Mouse (Mus musculus) limb, embryonic 11.5 days (tissue): ENCODE data around the gene Antxr2. TPM values are rescaled to one million over a fixed set of nuclear protein-coding genes. Genes with fewer than 3 reads are reported as not detected.

Experiments used
- ATAC-seq: fragments of 200-750 bp; cut with Nextera tagmentation; 2 replicates; pipeline ENCODE4 v1.8.0; 2017; ENCODE audit warnings: low read depth; ENCODE audit not compliant: insufficient number of reproducible peaks, low FRiP score, low TSS enrichment
- DNase-seq: peaks from one replicate; pipeline ENCODE4 v3.0.0-alpha.2; 2015; ENCODE audit warnings: low spot score
- H3K27ac ChIP-seq: fragments of 300-500 bp; sonication (generic); replicated peaks from 2 replicates; pipeline ENCODE4 v1.5.1; 2014; ENCODE audit warnings: low read depth, mild to moderate bottlenecking, low read length
- H3K27me3 ChIP-seq: fragments of 300-500 bp; sonication (generic); 2 replicates; pipeline ENCODE4 v1.6.1; 2014; ENCODE audit warnings: mild to moderate bottlenecking, low read length, mixed read lengths; ENCODE audit not compliant: control insufficient read depth, insufficient read depth
- H3K36me3 ChIP-seq: fragments of 300-500 bp; sonication (generic); 2 replicates; pipeline ENCODE4 v1.6.1; 2014; ENCODE audit warnings: mild to moderate bottlenecking, low read length, moderate library complexity, mixed read lengths; ENCODE audit not compliant: control insufficient read depth, insufficient read depth
- H3K4me1 ChIP-seq: fragments of 300-500 bp; sonication (generic); 2 replicates; pipeline ENCODE4 v1.6.1; 2014; ENCODE audit warnings: low read length, mixed read lengths; ENCODE audit not compliant: control insufficient read depth, insufficient read depth
- H3K4me2 ChIP-seq: fragments of 300-500 bp; sonication (generic); 2 replicates; pipeline ENCODE4 v1.6.1; 2014; ENCODE audit warnings: low read depth, mild to moderate bottlenecking, moderate library complexity; ENCODE audit not compliant: severe bottlenecking
- H3K4me3 ChIP-seq: fragments of 300-500 bp; sonication (generic); 2 replicates; pipeline ENCODE4 v1.5.1; 2014; ENCODE audit warnings: low read depth, low read length
- H3K9ac ChIP-seq: fragments of 300-500 bp; sonication (generic); 2 replicates; pipeline ENCODE4 v1.6.1; 2014; ENCODE audit warnings: mild to moderate bottlenecking, low read length
- H3K9me3 ChIP-seq: fragments of 300-500 bp; sonication (generic); 2 replicates; pipeline ENCODE4 v1.6.1; 2016; ENCODE audit warnings: low read length; ENCODE audit not compliant: control insufficient read depth
- whole genome bisulfite sequencing: fragments of 180-500 bp; shearing (Covaris S2); extraction: QIAGEN DNeasy Blood & Tissue Kit; methylation state at CpG from one replicate; pipeline ENCODE4 v1.1.7; 2014; 5-methylcytosine and 5-hydroxymethylcytosine counted together
- polyA plus RNA-seq: library from polyadenylated mRNA; unstranded; fragments of >200 nt; fragmentation: Nextera tagmentation; extraction: Ambion mirVana; gene quantifications from 2 replicates; pipeline ENCODE4 v1.2.1, GENCODE M21; 2014

Gene Antxr2
- polyA plus RNA-seq, 1 experiment from 2014 or later = 24.0 TPM

DNA sequence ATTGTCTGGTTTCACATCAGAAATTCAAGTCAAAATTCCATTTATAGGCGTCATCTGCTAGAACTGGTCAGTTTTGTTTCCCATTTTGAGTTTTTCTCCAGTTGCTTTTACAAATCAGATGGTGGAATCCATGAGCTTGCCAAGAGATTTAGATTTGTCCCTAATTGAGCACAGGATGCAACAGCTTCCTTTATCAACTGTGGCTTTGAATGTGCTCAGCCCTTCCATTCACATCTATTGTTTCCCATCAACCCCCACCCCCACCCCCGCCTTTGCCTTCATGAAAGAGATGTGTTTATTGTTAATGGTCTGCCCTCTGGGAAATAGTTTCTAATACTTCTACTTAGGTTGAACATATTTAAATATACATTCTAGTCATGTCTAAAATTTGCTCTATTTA lies 149.4 kb downstream of the Antxr2 start:
- ATAC-seq = no peak
- no peak overlapping the region for H3K27ac ChIP-seq
- no peak overlapping the region for H3K9ac ChIP-seq
- H3K9me3 ChIP-seq = no peaks in the 10 kb centered on the region
- no peaks in the 10 kb centered on the region for H3K36me3 ChIP-seq
- H3K27me3 ChIP-seq = no peaks in the 10 kb centered on the region
- H3K4me3 ChIP-seq = no peak overlapping the region
- no peak overlapping the region for H3K4me2 ChIP-seq
- WGBS = 90% methylated on average over 2 of the region's 2 CpGs
- DNase-seq = no peak
- no peaks in the 10 kb centered on the region for H3K4me1 ChIP-seq

DNA sequence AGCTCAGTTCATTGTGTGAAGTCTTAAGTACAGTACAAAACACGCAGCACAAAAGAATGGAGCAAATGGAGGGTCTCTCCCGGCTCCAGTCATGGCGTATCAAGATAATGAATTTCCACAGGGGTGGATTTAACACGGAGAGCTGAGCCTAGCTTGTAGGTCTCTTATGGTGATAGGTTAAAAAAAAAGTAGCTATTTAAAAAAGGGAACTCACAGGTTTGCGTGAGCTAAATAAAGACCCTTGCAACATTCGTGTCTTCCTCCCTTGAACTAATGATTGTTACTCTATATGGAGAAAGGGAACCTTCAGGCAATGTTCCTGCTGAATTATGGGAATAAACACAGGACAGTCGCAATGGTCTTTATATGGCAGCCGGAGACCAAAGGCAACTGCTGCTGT lies 150.7 kb downstream of the Antxr2 start:
- Histone ChIP-seq H3K4me1 (no peaks in the 10 kb centered on the region), H3K27ac (no peak overlapping the region), H3K9ac (no peak overlapping the region), H3K4me3 (no peak overlapping the region), H3K36me3 (no peaks in the 10 kb centered on the region), H3K27me3 (no peaks in the 10 kb centered on the region), H3K4me2 (no peak overlapping the region), H3K9me3 (no peaks in the 10 kb centered on the region)
- 88% methylated on average over 8 of the region's 8 CpGs for WGBS
- ATAC-seq (no peak), DNase-seq (no peak)

DNA sequence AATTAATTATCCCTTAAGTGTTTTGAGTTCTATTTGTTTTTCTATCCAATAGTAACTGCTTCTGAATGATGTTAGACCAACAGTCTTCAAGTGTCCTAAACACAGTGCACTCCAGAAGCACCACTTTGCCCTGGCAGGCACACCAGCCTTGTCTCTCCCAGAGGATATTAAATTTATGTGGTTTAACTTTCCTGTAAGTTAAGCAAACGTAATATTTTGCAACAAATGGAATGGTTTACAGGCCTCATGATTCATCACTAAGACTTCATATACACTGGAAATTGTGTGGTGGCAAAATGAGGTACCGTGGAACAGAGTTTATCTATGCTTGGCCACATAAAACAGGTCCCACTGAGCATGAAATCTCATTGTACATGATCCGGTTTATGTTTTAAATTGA lies 152.0 kb downstream of the Antxr2 start:
- Histone ChIP-seq H3K9me3 (no peaks in the 10 kb centered on the region), H3K4me1 (no peaks in the 10 kb centered on the region), H3K9ac (no peak overlapping the region), H3K27me3 (no peaks in the 10 kb centered on the region), H3K4me2 (no peak overlapping the region), H3K36me3 (no peaks in the 10 kb centered on the region), H3K4me3 (no peak overlapping the region), H3K27ac (no peak overlapping the region)
- no peak for DNase-seq
- ATAC-seq = no peak
- 81% methylated on average over 3 of the region's 3 CpGs for WGBS

DNA sequence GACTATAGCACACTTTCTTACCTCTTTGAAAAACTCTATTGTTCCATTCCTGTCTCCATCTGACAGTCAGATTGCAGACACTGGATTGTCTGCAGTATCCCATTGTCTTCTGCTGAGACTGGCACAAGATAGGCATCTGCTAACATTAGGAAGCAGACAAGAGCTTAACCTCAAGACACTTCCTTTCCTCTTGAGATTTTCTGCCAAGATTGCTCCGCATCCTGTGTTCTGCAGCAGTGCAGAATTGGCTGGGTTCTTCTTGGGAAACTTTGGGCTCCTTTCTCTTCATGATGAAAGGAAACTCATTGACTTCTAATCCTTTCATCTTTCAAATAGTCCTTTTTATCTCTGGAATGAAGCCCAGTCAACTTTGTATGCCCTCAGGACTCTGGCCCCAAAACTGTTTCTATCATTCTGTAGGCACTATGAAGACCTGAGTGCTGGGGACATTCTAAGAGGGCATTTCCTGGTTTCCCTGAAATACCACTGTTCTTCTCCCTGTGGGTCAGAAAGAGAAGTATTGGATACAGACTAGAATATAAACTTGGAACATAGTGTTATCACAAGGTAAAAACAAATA lies 152.5 kb downstream of the Antxr2 start:
- no peaks in the 10 kb centered on the region for H3K36me3 ChIP-seq
- WGBS = 84% methylated on average over 1 of the region's 1 CpGs
- H3K4me1 ChIP-seq = no peaks in the 10 kb centered on the region
- ATAC-seq (no peak), DNase-seq (no peak)
- no peak overlapping the region for H3K4me2 ChIP-seq
- no peak overlapping the region for H3K4me3 ChIP-seq
- H3K9me3 ChIP-seq = no peaks in the 10 kb centered on the region
- no peak overlapping the region for H3K27ac ChIP-seq
- no peaks in the 10 kb centered on the region for H3K27me3 ChIP-seq
- no peak overlapping the region for H3K9ac ChIP-seq

DNA sequence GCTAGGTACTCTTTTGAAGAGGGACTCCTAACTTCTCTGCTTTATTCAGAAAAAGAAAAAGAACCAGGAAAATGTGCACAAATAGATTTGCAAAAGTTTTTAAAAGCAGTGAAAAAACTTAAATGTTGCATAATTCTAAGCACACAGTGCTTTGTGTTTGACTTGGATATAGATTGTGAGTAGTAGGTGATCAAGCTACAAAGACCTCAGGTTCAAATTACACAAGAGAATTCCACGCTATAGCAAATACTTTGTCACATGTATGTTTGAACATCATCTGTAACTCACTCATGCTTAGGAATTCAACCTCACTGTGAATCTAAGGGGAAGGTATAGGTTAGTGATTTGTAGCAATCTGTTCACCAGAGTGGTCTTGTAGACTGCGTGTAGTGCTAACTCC lies 153.9 kb downstream of the Antxr2 start:
- DNase-seq (no peak), ATAC-seq (no peak)
- Histone ChIP-seq H3K4me3 (no peak overlapping the region), H3K9ac (no peak overlapping the region), H3K9me3 (no peaks in the 10 kb centered on the region), H3K27ac (no peak overlapping the region), H3K4me2 (no peak overlapping the region), H3K36me3 (no peaks in the 10 kb centered on the region), H3K4me1 (no peaks in the 10 kb centered on the region), H3K27me3 (no peaks in the 10 kb centered on the region)
- WGBS = 92% methylated on average over 2 of the region's 2 CpGs

DNA sequence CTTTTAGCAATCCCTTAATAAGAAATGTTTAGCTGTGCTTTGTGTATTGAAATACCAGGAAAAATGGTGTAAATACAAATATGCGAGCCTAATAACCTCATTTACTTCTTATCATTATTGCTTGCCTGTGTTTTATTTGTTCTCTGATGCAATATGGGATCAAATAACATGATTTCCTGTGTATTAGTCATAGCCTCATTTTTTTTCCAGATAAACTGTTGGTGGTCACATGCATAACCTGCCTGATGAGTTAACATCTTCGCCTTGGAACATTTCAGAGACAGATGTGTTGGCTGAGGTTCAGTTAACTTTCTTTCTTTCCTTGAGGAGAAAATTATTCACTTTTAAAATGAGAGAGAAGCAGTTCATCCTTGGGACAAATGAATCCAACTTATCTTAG lies 162.9 kb downstream of the Antxr2 start:
- H3K4me3 ChIP-seq = no peak overlapping the region
- DNase-seq (no peak), ATAC-seq (no peak)
- no peaks in the 10 kb centered on the region for H3K4me1 ChIP-seq
- no peak overlapping the region for H3K4me2 ChIP-seq
- H3K27ac ChIP-seq = no peak overlapping the region
- 84% methylated on average over 2 of the region's 2 CpGs for WGBS
- no peaks in the 10 kb centered on the region for H3K36me3 ChIP-seq
- H3K9me3 ChIP-seq = no peaks in the 10 kb centered on the region
- no peaks in the 10 kb centered on the region for H3K27me3 ChIP-seq
- no peak overlapping the region for H3K9ac ChIP-seq

DNA sequence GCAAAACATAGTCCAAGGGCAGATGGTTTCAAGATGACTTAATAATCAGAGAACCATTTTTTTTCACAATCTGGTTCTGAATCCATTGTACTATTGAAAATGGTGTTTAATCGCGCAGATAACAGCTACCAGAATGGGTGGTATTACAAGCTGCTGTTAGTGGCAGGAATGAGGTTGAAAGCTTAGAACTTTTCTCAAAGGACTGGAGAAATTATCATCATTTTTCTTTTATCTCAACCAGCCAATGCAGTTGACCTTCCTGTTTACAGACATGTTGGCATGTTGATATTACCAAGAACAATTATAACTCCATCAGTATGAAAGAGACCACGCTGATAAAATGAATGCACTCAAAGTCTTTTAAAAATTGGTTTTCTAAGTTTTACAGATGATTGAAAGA lies 163.9 kb downstream of the Antxr2 start:
- H3K27me3 ChIP-seq = no peaks in the 10 kb centered on the region

DNA sequence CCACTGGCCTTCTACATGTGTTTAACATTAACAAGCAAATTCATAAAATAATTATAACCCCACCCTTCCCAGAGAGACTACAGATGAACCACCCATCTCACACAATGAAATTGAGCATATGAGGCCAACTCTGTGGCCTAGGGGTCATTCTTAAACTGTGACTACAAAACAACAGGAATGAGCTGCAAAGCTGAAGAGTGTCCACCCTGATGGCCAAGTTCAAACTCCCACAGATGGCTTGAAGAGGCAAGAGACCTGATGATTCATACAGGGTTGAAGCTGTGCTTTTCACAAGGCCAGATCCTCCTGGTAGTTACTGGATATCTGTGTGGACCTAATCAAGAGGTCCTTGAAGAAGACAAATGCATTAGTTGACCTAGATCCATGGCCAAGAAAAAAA lies 173.7 kb downstream of the Antxr2 start:
- no peaks in the 10 kb centered on the region for H3K36me3 ChIP-seq
- H3K27ac ChIP-seq = no peak overlapping the region
- no peaks in the 10 kb centered on the region for H3K4me1 ChIP-seq
- DNase-seq (no peak), ATAC-seq (no peak)
- no peak overlapping the region for H3K4me3 ChIP-seq
- no peaks in the 10 kb centered on the region for H3K9me3 ChIP-seq
- no peaks in the 10 kb centered on the region for H3K27me3 ChIP-seq
- no peak overlapping the region for H3K9ac ChIP-seq
- no peak overlapping the region for H3K4me2 ChIP-seq

More for the DNA sequence above, 163.9 kb downstream of the Antxr2 start:
- Histone ChIP-seq H3K4me2 (no peak overlapping the region), H3K27ac (no peak overlapping the region), H3K9ac (no peak overlapping the region), H3K4me1 (no peaks in the 10 kb centered on the region), H3K36me3 (no peaks in the 10 kb centered on the region), H3K4me3 (no peak overlapping the region), H3K9me3 (no peaks in the 10 kb centered on the region)
- DNase-seq (no peak), ATAC-seq (no peak)
- WGBS = 89% methylated on average over 3 of the region's 3 CpGs

DNA sequence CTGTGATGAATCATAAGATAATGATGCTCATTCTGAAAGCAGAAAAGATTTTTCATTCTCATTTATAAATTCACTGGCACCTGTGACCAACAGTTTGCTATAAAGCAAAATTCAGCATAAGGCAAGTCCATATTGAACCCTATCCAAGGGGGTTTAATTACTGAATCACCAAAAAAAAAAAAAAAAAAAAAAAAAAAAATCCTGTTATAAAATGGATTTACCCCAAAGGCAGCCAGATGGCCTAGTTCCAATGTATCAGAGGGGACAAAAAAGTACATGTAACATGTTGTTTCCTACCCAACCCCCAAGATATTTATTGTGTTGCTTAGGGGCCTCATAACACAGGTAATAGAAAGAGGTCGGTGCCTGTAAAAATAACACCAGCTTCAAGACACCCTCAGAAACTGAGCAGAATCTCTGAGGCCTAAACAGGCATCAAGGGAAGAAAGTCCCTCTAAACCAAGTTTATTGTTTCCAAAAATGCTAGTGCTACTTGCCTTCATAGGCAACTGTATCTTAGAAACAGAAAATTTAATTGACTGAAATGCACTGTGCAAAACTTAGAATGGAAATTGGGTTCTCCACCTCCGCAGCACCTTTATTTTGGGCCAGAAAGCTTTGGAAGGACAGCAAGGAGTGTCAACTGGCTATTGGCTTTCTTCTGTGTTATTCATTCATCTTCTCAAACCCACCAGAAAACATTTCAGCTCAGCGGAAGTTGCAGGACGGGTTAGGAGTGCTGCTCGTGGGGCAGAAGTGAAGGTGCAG lies 178.7 kb downstream of the Antxr2 start:
- ATAC-seq (no peak), DNase-seq (no peak)
- Histone ChIP-seq H3K4me2 (no peak overlapping the region), H3K9ac (no peak overlapping the region), H3K9me3 (no peaks in the 10 kb centered on the region), H3K4me1 (no peaks in the 10 kb centered on the region), H3K36me3 (no peaks in the 10 kb centered on the region), H3K27ac (no peak overlapping the region), H3K4me3 (no peak overlapping the region), H3K27me3 (no peaks in the 10 kb centered on the region)
- 86% methylated on average over 5 of the region's 5 CpGs for WGBS
